Mouse (Mus musculus) olfactory bulb, adult 2 months (tissue): ENCODE results near the gene Gpbar1. TPM values are rescaled to one million over a fixed set of nuclear protein-coding genes. Genes with fewer than 3 reads are reported as not detected.
A peak's percentile ranks its signal among the peaks of the same experiment; 100 is the strongest.

Experiments
- H3K27ac ChIP-seq: fragments of 200-500 bp; 2 replicates; pipeline ENCODE4 v1.5.1; 2012; ENCODE audit warnings: low read depth, low read length; ENCODE audit not compliant: insufficient read depth
- H3K4me1 ChIP-seq: fragments of 200-500 bp; 2 replicates; pipeline ENCODE4 v1.6.1; 2012; ENCODE audit warnings: low read length; ENCODE audit not compliant: control insufficient read depth, insufficient read depth
- H3K4me3 ChIP-seq: fragments of 200-500 bp; 2 replicates; pipeline ENCODE4 v1.5.1; 2012; ENCODE audit warnings: mild to moderate bottlenecking, low read depth, low read length, moderate library complexity; ENCODE audit not compliant: insufficient read depth
- CTCF ChIP-seq: fragments of 200-500 bp; IDR thresholded peaks from 2 replicates; pipeline ENCODE4 v1.5.1; 2012; ENCODE audit warnings: low read depth, mild to moderate bottlenecking, low read length, moderate library complexity; ENCODE audit not compliant: insufficient read depth
- POLR2A ChIP-seq: fragments of 200-500 bp; IDR thresholded peaks from 2 replicates; pipeline ENCODE4 v1.6.1; 2012; ENCODE audit warnings: mild to moderate bottlenecking, low read depth, low read length, moderate library complexity; ENCODE audit not compliant: insufficient read depth
- WGBS: fragments of 180-500 bp; shearing (Covaris S2); methylation state at CpG from one replicate; pipeline ENCODE4 v1.1.7; 2018; 5-methylcytosine and 5-hydroxymethylcytosine counted together
- polyA plus RNA-seq: library from polyadenylated mRNA; stranded (reverse); fragments of >200 nt; gene quantifications from 2 replicates; pipeline ENCODE4 v1.2.4, GENCODE M21; 2012; ENCODE audit warnings: low replicate concordance; ENCODE audit not compliant: missing spikeins, insufficient read depth, insufficient read length

Gene Gpbar1
- polyA plus RNA-seq, 1 experiment, result not detected

- Histone ChIP-seq H3K4me3 (no peak overlapping the region), H3K27ac (no peak overlapping the region), H3K4me1 (peaks cover 45% of the 10 kb centered on the region)
- no peak for TF ChIP-seq CTCF
- no peak for TF ChIP-seq POLR2A
- 72% methylated on average over 5 of the region's 5 CpGs for WGBS
Measured at GRCm38 (mm10) chr1:74298157-74298750, 19.9 kb downstream of the Gpbar1 start.

- 45% methylated on average over 5 of the region's 5 CpGs for WGBS
Measured at GRCm38 (mm10) chr1:74298996-74299395, 20.6 kb downstream of the Gpbar1 start.

GRCm38 (mm10) chr1:74300347-74301110 lies 22.2 kb downstream of the Gpbar1 start:
- TF ChIP-seq CTCF (no peak), POLR2A (no peak)
- 62% methylated on average over 6 of the region's 6 CpGs for WGBS
- Histone ChIP-seq H3K4me3 (no peak overlapping the region), H3K4me1 (peaks cover 47% of the 10 kb centered on the region), H3K27ac (no peak overlapping the region)

More at GRCm38 (mm10) chr1:74298996-74299395, 20.6 kb downstream of the Gpbar1 start:
- H3K4me3 ChIP-seq, result no peak overlapping the region
- TF ChIP-seq CTCF (no peak), POLR2A (no peak)
- peaks cover 52% of the 10 kb centered on the region for H3K4me1 ChIP-seq
- H3K27ac ChIP-seq, result no peak overlapping the region

- TF ChIP-seq CTCF, result no peak
- no peak for TF ChIP-seq POLR2A
- Histone ChIP-seq H3K4me1 (peaks cover 30% of the 10 kb centered on the region), H3K4me3 (no peak overlapping the region), H3K27ac (no peak overlapping the region)
- 91% methylated on average over 7 of the region's 7 CpGs for WGBS
Measured at GRCm38 (mm10) chr1:74302229-74302628, 23.9 kb downstream of the Gpbar1 start.

- TF ChIP-seq CTCF, result no peak
- no peak for TF ChIP-seq POLR2A
- 88% methylated on average over 2 of the region's 2 CpGs for WGBS
- H3K27ac ChIP-seq, result no peak overlapping the region
- H3K4me1 ChIP-seq, result peaks cover 28% of the 10 kb centered on the region
- no peak overlapping the region for H3K4me3 ChIP-seq
Measured at GRCm38 (mm10) chr1:74302835-74303234, 24.5 kb downstream of the Gpbar1 start.

- TF ChIP-seq POLR2A (no peak), CTCF (no peak)
- 10% methylated on average over 56 of the region's 56 CpGs for WGBS
Measured at GRCm38 (mm10) chr1:74303509-74304338, 25.4 kb downstream of the Gpbar1 start.

GRCm38 (mm10) chr1:74304339-74304790 lies 26.0 kb downstream of the Gpbar1 start:
- Histone ChIP-seq H3K4me3 (peak overlapping the region; percentile 55), H3K4me1 (peaks cover 15% of the 10 kb centered on the region), H3K27ac (0 out of 2 replicates have a peak overlapping the region, but pooled peaks have one; percentile 34)
- TF ChIP-seq POLR2A (no peak), CTCF (no peak)
- WGBS, result 37% methylated on average over 12 of the region's 12 CpGs

More at GRCm38 (mm10) chr1:74303509-74304338, 25.4 kb downstream of the Gpbar1 start:
- peaks cover 21% of the 10 kb centered on the region for H3K4me1 ChIP-seq
- H3K4me3 ChIP-seq, result peak overlapping the region; percentile 55
- 0 out of 2 replicates have a peak overlapping the region, but pooled peaks have one; percentile 34 for H3K27ac ChIP-seq

GRCm38 (mm10) chr1:74304946-74305345 lies 26.6 kb downstream of the Gpbar1 start:
- Histone ChIP-seq H3K27ac (no peak overlapping the region), H3K4me3 (no peak overlapping the region), H3K4me1 (peaks cover 15% of the 10 kb centered on the region)
- 90% methylated on average over 4 of the region's 4 CpGs for WGBS
- TF ChIP-seq POLR2A, result no peak
- no peak for TF ChIP-seq CTCF
